Mouse (Mus musculus) gastrocnemius, postnatal 36 days (tissue): ENCODE measurements at regions not wholly inside any gene's neighbourhood (a gene's known extent, or its start where the extent isn't known, plus 50 kb on each side); places are given as distances from the start of the nearest gene placed in this dataset.

Experiments used
- DNase-seq, 2 experiments: peaks; one replicate each; pipeline ENCODE4 v3.0.0; 2022
- intact Hi-C: fragments of 180-260 bp; cut with DNase I; formaldehyde crosslinking; loops from one replicate; pipeline ENCODE4 v1.15.1; 2025

GRCm38 (mm10) chr13:39823346-39823954 is 537.8 kb downstream of the Ofcc1 start:
- DNase-seq = no peak
- intact Hi-C loops = no loop called here

DNA sequence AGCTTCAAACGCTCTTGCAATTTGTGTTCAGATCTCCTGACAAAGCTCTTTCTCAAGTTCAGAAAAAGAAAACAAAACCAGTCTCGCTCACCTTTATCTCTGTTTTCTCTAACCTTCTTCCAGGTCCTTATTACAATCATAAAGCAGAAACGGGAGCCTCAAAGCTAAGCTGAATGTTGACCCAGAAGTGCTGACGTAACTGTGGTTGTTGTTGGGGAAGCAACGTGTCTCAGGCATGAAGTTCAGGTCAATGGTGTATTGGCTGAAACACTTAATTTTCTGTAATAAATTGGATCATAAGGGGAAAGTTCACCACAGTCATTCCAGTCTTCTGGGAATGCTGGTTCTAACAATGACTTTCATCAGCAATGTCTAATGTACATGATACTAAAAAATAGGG is 586.7 kb downstream of the Ofcc1 start:
- DNase-seq = no peak
- intact Hi-C loops = no loop called here

GRCm38 (mm10) chr13:39774111-39774510 is 587.1 kb downstream of the Ofcc1 start:
- DNase-seq = no peak
- intact Hi-C loops = no loop called here

- intact Hi-C loops = no loop called here
These were observed 592.0 kb downstream of the Ofcc1 start for GRCm38 (mm10) chr13:39769228-39769627.

GRCm38 (mm10) chr13:39766897-39767296 is 594.4 kb downstream of the Ofcc1 start:
- intact Hi-C loops = no loop called here
- DNase-seq = no peak

More at GRCm38 (mm10) chr13:39769228-39769627, 592.0 kb downstream of the Ofcc1 start:
- DNase-seq = no peak
